ENCODE assay signal across 8 mouse cellular contexts in genomic region chr9:54552409-54552808, GRCm38 (mm10). TPM values are rescaled to one million over a fixed set of nuclear protein-coding genes. Genes with fewer than 3 reads are reported as not detected.
A peak's percentile ranks its signal among the peaks of the same experiment; 100 is the strongest.
DNase-seq lines count a peak whose midpoint lies in the region; ATAC-seq and TF ChIP-seq lines count a peak whose summit lies in the region.
"Had no signal": no experiment of that assay in that cellular context is flagged by ENCODE, and none has a peak within 500 bp of the region (broad histone marks: within the 10 kb centered on the region; RNA-seq: fewer than 3 reads in every experiment).

No protein-coding gene starts in this region.

- no peak for ATAC-seq in midbrain, postnatal 0 days (ENCODE audit: low FRiP score)
- ATAC-seq in midbrain, embryonic 14.5 days (ENCODE audit: low FRiP score, low TSS enrichment): no peak
- peak; percentile 41; the same call in 1 of the 2 replicates for ATAC-seq in stomach, embryonic 15.5 days (ENCODE audit: insufficient read depth, low FRiP score, low read depth)
- no peak for ATAC-seq in forebrain, embryonic 11.5 days (replicated peaks; ENCODE audit: low FRiP score)

- peak; percentile 54 for DNase-seq in midbrain, postnatal 0 days (ENCODE audit: low spot score)
- DNase-seq in midbrain, embryonic 14.5 days: no peak
- peak; percentile 43 to 59 for DNase-seq in adrenal gland, postnatal 36 days
- peak; percentile 26 for DNase-seq in embryonic facial prominence, embryonic 10.5 days (ENCODE audit: low spot score)
- DNase-seq in liver: peak; percentile 53
- DNase-seq in forebrain, embryonic 11.5 days (ENCODE audit: low spot score): no peak

- H3K36me3 ChIP-seq in midbrain, postnatal 0 days (ENCODE audit: insufficient read depth, low read length): peaks cover 20% of the 10 kb centered on the region; the same call in 1 of the 2 replicates
- 0 out of 2 replicates have a peak, but pooled peaks cover 5% of the 10 kb centered on the region for H3K36me3 ChIP-seq in midbrain, embryonic 14.5 days (ENCODE audit: control insufficient read depth, insufficient read depth, low read length)
- H3K36me3 ChIP-seq in embryonic facial prominence, embryonic 10.5 days (replicated peaks): no peaks in the 10 kb centered on the region
- no peaks in the 10 kb centered on the region for H3K36me3 ChIP-seq in stomach, embryonic 15.5 days
- H3K36me3 ChIP-seq in forebrain, embryonic 11.5 days (ENCODE audit: control insufficient read depth, insufficient read depth, low read length): no peaks in the 10 kb centered on the region

- H3K9me3 ChIP-seq in midbrain, postnatal 0 days (ENCODE audit: low read length): no peaks in the 10 kb centered on the region
- no peaks in the 10 kb centered on the region for H3K9me3 ChIP-seq in midbrain, embryonic 14.5 days (ENCODE audit: control insufficient read depth, low read length)
- H3K9me3 ChIP-seq in embryonic facial prominence, embryonic 10.5 days: no peaks in the 10 kb centered on the region
- H3K9me3 ChIP-seq in stomach, embryonic 15.5 days: no peaks in the 10 kb centered on the region
- H3K9me3 ChIP-seq in forebrain, embryonic 11.5 days (ENCODE audit: control insufficient read depth, low read length): no peaks in the 10 kb centered on the region

- no peaks in the 10 kb centered on the region for H3K4me1 ChIP-seq in midbrain, postnatal 0 days (ENCODE audit: insufficient read depth, low read length)
- H3K4me1 ChIP-seq in midbrain, embryonic 14.5 days (ENCODE audit: control insufficient read depth, insufficient read depth, low read length): no peaks in the 10 kb centered on the region
- H3K4me1 ChIP-seq in embryonic facial prominence, embryonic 10.5 days: 0 out of 2 replicates have a peak, but pooled peaks cover 4% of the 10 kb centered on the region
- no peaks in the 10 kb centered on the region for H3K4me1 ChIP-seq in stomach, embryonic 15.5 days
- no peaks in the 10 kb centered on the region for H3K4me1 ChIP-seq in forebrain, embryonic 11.5 days (replicated peaks; ENCODE audit: control insufficient read depth, insufficient read depth, low read length)

- H3K9ac ChIP-seq in midbrain, postnatal 0 days (replicated peaks; ENCODE audit: low read length, poor library complexity, severe bottlenecking): no peak overlapping the region
- H3K9ac ChIP-seq in midbrain, embryonic 14.5 days (replicated peaks; ENCODE audit: low read length): no peak overlapping the region
- no peak overlapping the region for H3K9ac ChIP-seq in stomach, embryonic 15.5 days
- H3K9ac ChIP-seq in forebrain, embryonic 11.5 days (ENCODE audit: low read length): no peak overlapping the region

- WGBS in midbrain, postnatal 0 days: 28% methylated on average over 5 of the region's 5 CpGs
- 26% methylated on average over 5 of the region's 5 CpGs for WGBS in midbrain, embryonic 14.5 days
- WGBS in embryonic facial prominence, embryonic 10.5 days: 24% methylated on average over 5 of the region's 5 CpGs
- 27% methylated on average over 5 of the region's 5 CpGs for WGBS in stomach, embryonic 15.5 days
- WGBS in forebrain, embryonic 11.5 days: 21% methylated on average over 5 of the region's 5 CpGs

- no peak overlapping the region for H3K4me3 ChIP-seq in midbrain, postnatal 0 days (ENCODE audit: low read depth, low read length)
- no peak overlapping the region for H3K4me3 ChIP-seq in midbrain, embryonic 14.5 days (replicated peaks; ENCODE audit: low read depth, low read length)
- H3K4me3 ChIP-seq in embryonic facial prominence, embryonic 10.5 days: no peak overlapping the region
- H3K4me3 ChIP-seq in stomach, embryonic 15.5 days (replicated peaks): no peak overlapping the region
- no peak overlapping the region for H3K4me3 ChIP-seq in forebrain, embryonic 11.5 days (ENCODE audit: low read depth, low read length)

- H3K27me3 ChIP-seq in midbrain, postnatal 0 days (ENCODE audit: insufficient read depth, low read length): no peaks in the 10 kb centered on the region
- H3K27me3 ChIP-seq in midbrain, embryonic 14.5 days (ENCODE audit: control insufficient read depth, insufficient read depth, low read length): no peaks in the 10 kb centered on the region
- H3K27me3 ChIP-seq in embryonic facial prominence, embryonic 10.5 days (replicated peaks; ENCODE audit: low read depth, poor library complexity, severe bottlenecking): peaks cover 2% of the 10 kb centered on the region; the same call in 1 of the 2 replicates
- H3K27me3 ChIP-seq in stomach, embryonic 15.5 days (replicated peaks): no peaks in the 10 kb centered on the region
- H3K27me3 ChIP-seq in forebrain, embryonic 11.5 days (ENCODE audit: control insufficient read depth, insufficient read depth, low read length): no peaks in the 10 kb centered on the region

- TF ChIP-seq CTCF in midbrain, postnatal 0 days (IDR thresholded peaks at IDR 0.05): peak; percentile 35

- H3K4me2 ChIP-seq in midbrain, postnatal 0 days (ENCODE audit: low read depth, low read length, poor library complexity, severe bottlenecking): no peak overlapping the region
- no peak overlapping the region for H3K4me2 ChIP-seq in midbrain, embryonic 14.5 days (ENCODE audit: low read length)
- H3K4me2 ChIP-seq in stomach, embryonic 15.5 days: no peak overlapping the region
- H3K4me2 ChIP-seq in forebrain, embryonic 11.5 days (ENCODE audit: low read depth, low read length, severe bottlenecking): no peak overlapping the region

- H3K27ac ChIP-seq in midbrain, postnatal 0 days (ENCODE audit: low read depth, low read length): no peak overlapping the region
- H3K27ac ChIP-seq in midbrain, embryonic 14.5 days (replicated peaks; ENCODE audit: low read depth, low read length): no peak overlapping the region
- no peak overlapping the region for H3K27ac ChIP-seq in embryonic facial prominence, embryonic 10.5 days (replicated peaks)
- no peak overlapping the region for H3K27ac ChIP-seq in stomach, embryonic 15.5 days
- H3K27ac ChIP-seq in forebrain, embryonic 11.5 days (ENCODE audit: low read depth, low read length): no peak overlapping the region

RNA-seq across cellular contexts. Expression of gene Cib2, which starts 7.6 kb away (rescaled TPM):
- 62.7 and 65.4 TPM in 2 replicates for total RNA-seq in midbrain, postnatal 0 days (2014; rRNA removed)
- polyA plus RNA-seq in midbrain, postnatal 0 days (2015; fragmentation: Nextera tagmentation; extraction: Ambion mirVana): 84.3 and 84.9 TPM in 2 replicates
- polyA plus RNA-seq in midbrain, embryonic 14.5 days (2014; fragmentation: Nextera tagmentation; extraction: Ambion mirVana): 41.5 and 51.7 TPM in 2 replicates
- 10 to 100 TPM; 33.7 to 44.0 TPM for total RNA-seq in adrenal gland, postnatal 36 days (2021)
- polyA plus RNA-seq in embryonic facial prominence, embryonic 10.5 days (2016; fragmentation: Nextera tagmentation; extraction: Ambion mirVana): 9.9 TPM in 2 replicates
- 10.6 and 11.0 TPM in 2 replicates for polyA plus RNA-seq in stomach, embryonic 15.5 days (2015; fragmentation: Nextera tagmentation; extraction: Ambion mirVana)
- 15.8 and 15.9 TPM in 2 replicates for polyA plus RNA-seq in forebrain, embryonic 11.5 days (2014; fragmentation: Nextera tagmentation; extraction: Ambion mirVana)

RNA-seq across cellular contexts. Expression of gene Sh2d7, which starts 13.6 kb away (rescaled TPM):
- 0.33 TPM in 1 of 2 replicates, not detected in the other for total RNA-seq in midbrain, postnatal 0 days (2014; rRNA removed)
- polyA plus RNA-seq in midbrain, postnatal 0 days (2015; fragmentation: Nextera tagmentation; extraction: Ambion mirVana): 0.09 TPM in 1 of 2 replicates, not detected in the other
- not detected in 2 replicates for polyA plus RNA-seq in midbrain, embryonic 14.5 days (2014; fragmentation: Nextera tagmentation; extraction: Ambion mirVana)
- total RNA-seq in adrenal gland, postnatal 36 days (2021): not detected
- polyA plus RNA-seq in embryonic facial prominence, embryonic 10.5 days (2016; fragmentation: Nextera tagmentation; extraction: Ambion mirVana): not detected in 2 replicates
- polyA plus RNA-seq in stomach, embryonic 15.5 days (2015; fragmentation: Nextera tagmentation; extraction: Ambion mirVana): not detected in 2 replicates
- polyA plus RNA-seq in forebrain, embryonic 11.5 days (2014; fragmentation: Nextera tagmentation; extraction: Ambion mirVana): not detected in 2 replicates
- total RNA-seq: left cerebral cortex, postnatal 36 days had no signal

RNA-seq across cellular contexts. Expression of gene Idh3a, which starts 33.7 kb away (rescaled TPM):
- 87.2 and 103 TPM in 2 replicates for total RNA-seq in midbrain, postnatal 0 days (2014; rRNA removed)
- 184 and 191 TPM in 2 replicates for polyA plus RNA-seq in midbrain, postnatal 0 days (2015; fragmentation: Nextera tagmentation; extraction: Ambion mirVana)
- polyA plus RNA-seq in midbrain, embryonic 14.5 days (2014; fragmentation: Nextera tagmentation; extraction: Ambion mirVana): 150 and 153 TPM in 2 replicates
- 100 to 1,000 TPM; 269 to 284 TPM for total RNA-seq in adrenal gland, postnatal 36 days (2021)
- polyA plus RNA-seq in embryonic facial prominence, embryonic 10.5 days (2016; fragmentation: Nextera tagmentation; extraction: Ambion mirVana): 119 and 122 TPM in 2 replicates
- polyA plus RNA-seq in stomach, embryonic 15.5 days (2015; fragmentation: Nextera tagmentation; extraction: Ambion mirVana): 128 and 132 TPM in 2 replicates
- polyA plus RNA-seq in forebrain, embryonic 11.5 days (2014; fragmentation: Nextera tagmentation; extraction: Ambion mirVana): 119 and 123 TPM in 2 replicates

RNA-seq across cellular contexts. Expression of gene Dmxl2, which starts 51.0 kb away (rescaled TPM):
- total RNA-seq in midbrain, postnatal 0 days (2014; rRNA removed): 132 and 158 TPM in 2 replicates
- polyA plus RNA-seq in midbrain, postnatal 0 days (2015; fragmentation: Nextera tagmentation; extraction: Ambion mirVana): 40.7 and 44.7 TPM in 2 replicates
- 64.9 and 71.1 TPM in 2 replicates for polyA plus RNA-seq in midbrain, embryonic 14.5 days (2014; fragmentation: Nextera tagmentation; extraction: Ambion mirVana)
- total RNA-seq in adrenal gland, postnatal 36 days (2021): 10 to 100 TPM; 14.3 to 16.0 TPM
- 6.1 and 6.4 TPM in 2 replicates for polyA plus RNA-seq in embryonic facial prominence, embryonic 10.5 days (2016; fragmentation: Nextera tagmentation; extraction: Ambion mirVana)
- polyA plus RNA-seq in stomach, embryonic 15.5 days (2015; fragmentation: Nextera tagmentation; extraction: Ambion mirVana): 4.6 and 5.8 TPM in 2 replicates
- polyA plus RNA-seq in forebrain, embryonic 11.5 days (2014; fragmentation: Nextera tagmentation; extraction: Ambion mirVana): 13.0 and 15.2 TPM in 2 replicates

Comparison
In these comparisons a context has a peak if more than half of its experiments do, and no peak if none do; other contexts are left out.
1. DNase-seq: peak in midbrain, postnatal 0 days (single experiment), adrenal gland, postnatal 36 days (2 of 2), embryonic facial prominence, embryonic 10.5 days (single experiment) and liver (single experiment); none in midbrain, embryonic 14.5 days (single experiment) and forebrain, embryonic 11.5 days (single experiment).